Mouse (Mus musculus) ES-E14 (cell line): Measurements from ENCODE around the gene Gpatch8. TPM values are rescaled to one million over a fixed set of nuclear protein-coding genes. Genes with fewer than 3 reads are reported as not detected.
A peak's percentile ranks its signal among the peaks of the same experiment; 100 is the strongest.

Experiments used
- DNase-seq: peaks from one replicate; pipeline ENCODE4 v3.0.0-alpha.2; 2013; ENCODE audit warnings: low read depth, low spot score
- H3K27ac ChIP-seq: 2 replicates; pipeline ENCODE4 v1.5.1; 2012; ENCODE audit warnings: low read depth, mild to moderate bottlenecking, low read length, moderate library complexity, mixed read lengths; ENCODE audit not compliant: poor library complexity, insufficient read depth, severe bottlenecking
- H3K36me3 ChIP-seq: 2 replicates; pipeline ENCODE4 v1.6.1; 2012; ENCODE audit warnings: mild to moderate bottlenecking, low read length, moderate library complexity, mixed read lengths; ENCODE audit not compliant: control insufficient read depth, poor library complexity, insufficient read depth, severe bottlenecking
- H3K4me1 ChIP-seq, 2 experiments: fragments of 150-350 bp in 1 of 2; sonication (generic) in 1 of 2; 2 replicates each; pipeline ENCODE4 v1.6.1; 2012; ENCODE audit warnings: low read length in 2 of 2, mild to moderate bottlenecking in 1 of 2, mixed read lengths in 1 of 2; ENCODE audit not compliant: control insufficient read depth in 2 of 2, insufficient read depth in 2 of 2, poor library complexity in 1 of 2
- H3K4me3 ChIP-seq, 2 experiments: fragments of 150-350 bp in 1 of 2; sonication (generic) in 1 of 2; 2 replicates each; pipeline ENCODE4 v1.5.1; 2012; ENCODE audit warnings: low read length in 2 of 2, low read depth in 1 of 2, mild to moderate bottlenecking in 1 of 2, mixed read lengths in 1 of 2; ENCODE audit not compliant: insufficient read depth in 1 of 2, poor library complexity in 1 of 2, severe bottlenecking in 1 of 2
- H3K9ac ChIP-seq: 2 replicates; pipeline ENCODE4 v1.6.1; 2012; ENCODE audit warnings: low read depth, mild to moderate bottlenecking, low read length, mixed read lengths; ENCODE audit not compliant: poor library complexity, insufficient read depth, severe bottlenecking
- H3K9me3 ChIP-seq: fragments of 150-350 bp; sonication (generic); 2 replicates; pipeline ENCODE4 v1.6.1; 2012; ENCODE audit warnings: low read depth, mild to moderate bottlenecking, low read length; ENCODE audit not compliant: control insufficient read depth, insufficient read depth
- CHD2 ChIP-seq: IDR thresholded peaks from 2 replicates; pipeline ENCODE4 v1.6.1; 2014; ENCODE audit warnings: mild to moderate bottlenecking, low read depth, low read length, inconsistent platforms
- HCFC1 ChIP-seq: IDR thresholded peaks from 2 replicates; pipeline ENCODE4 v1.6.1; 2012; ENCODE audit warnings: low read length, inconsistent platforms, borderline replicate concordance; ENCODE audit not compliant: insufficient read depth
- MAFK ChIP-seq: IDR thresholded peaks from 2 replicates; pipeline ENCODE4 v1.6.1; 2014; ENCODE audit warnings: mild to moderate bottlenecking, low read depth, low read length, inconsistent platforms; ENCODE audit not compliant: insufficient read depth
- ZC3H11A ChIP-seq: IDR thresholded peaks from 2 replicates; pipeline ENCODE4 v1.6.1; 2012; ENCODE audit warnings: low read depth, mild to moderate bottlenecking, inconsistent platforms, low read length, borderline replicate concordance
- ZNF384 ChIP-seq: IDR thresholded peaks from 2 replicates; pipeline ENCODE4 v1.6.1; 2012; ENCODE audit warnings: low read depth, low read length, inconsistent platforms
- in situ Hi-C, 2 experiments: fragments of 600-800 bp; cut with MboI; formaldehyde crosslinking; loops; one replicate each; pipeline ENCODE4 v1.15.1; 2025; ENCODE audit warnings: low sequenced_read_pairs in 2 of 2, inconsistent platforms in 1 of 2; ENCODE audit not compliant: unreplicated experiment in 2 of 2
- total RNA-seq: library from RNA; depleted of rRNA; stranded (reverse); fragments of 300-350 nt; gene quantifications from 2 replicates; pipeline ENCODE4 v1.2.3, GENCODE M21; 2012

Gene Gpatch8
- total RNA-seq, 1 experiment = 22.9 TPM

GRCm38 (mm10) chr11:102434406-102434805 is 121.8 kb downstream of the Gpatch8 start:
- in situ Hi-C loops = loop anchor here in 1 of 2 experiments (10.0 kb wide), 1 partner anchor 110 kb away; no protein-coding TSS in a partner anchor
- H3K4me3 ChIP-seq = no peak overlapping the region
- no peaks in the 10 kb centered on the region for H3K9me3 ChIP-seq
- no peak overlapping the region for H3K9ac ChIP-seq
- TF ChIP-seq ZC3H11A (0 out of 2 replicates have a peak, but pooled peaks have one; percentile 39), MAFK (no peak)
- H3K27ac ChIP-seq = no peak overlapping the region
- DNase-seq = peak; percentile 88
- H3K4me1 ChIP-seq = peaks cover 0 to 10% of the 10 kb centered on the region in 2 experiments; a peak in 3 of 4 replicates
- H3K36me3 ChIP-seq = peaks cover 33% of the 10 kb centered on the region

GRCm38 (mm10) chr11:102433866-102434265 is 122.3 kb downstream of the Gpatch8 start:
- H3K36me3 ChIP-seq = peaks cover 33% of the 10 kb centered on the region

GRCm38 (mm10) chr11:102432896-102433295 is 123.3 kb downstream of the Gpatch8 start:
- in situ Hi-C loops = loop anchor here in 1 of 2 experiments (10.0 kb wide), 1 partner anchor 108 kb away; no protein-coding TSS in a partner anchor
- Histone ChIP-seq H3K9me3 (no peaks in the 10 kb centered on the region), H3K27ac (no peak overlapping the region), H3K4me3 (no peak overlapping the region), H3K36me3 (peaks cover 33% of the 10 kb centered on the region), H3K4me1 (peaks cover 0 to 11% of the 10 kb centered on the region in 2 experiments; a peak in 3 of 4 replicates), H3K9ac (no peak overlapping the region)
- no peak for TF ChIP-seq MAFK
- TF ChIP-seq ZC3H11A = no peak
- no peak for TF ChIP-seq ZNF384
- TF ChIP-seq HCFC1 = no peak
- TF ChIP-seq CHD2 = no peak
- no peak for DNase-seq

More at GRCm38 (mm10) chr11:102433866-102434265, 122.3 kb downstream of the Gpatch8 start:
- Histone ChIP-seq H3K4me3 (no peak overlapping the region), H3K9ac (no peak overlapping the region), H3K9me3 (no peaks in the 10 kb centered on the region), H3K4me1 (peaks cover 0 to 11% of the 10 kb centered on the region in 2 experiments; a peak in 3 of 4 replicates), H3K27ac (no peak overlapping the region)
- TF ChIP-seq ZNF384 (no peak), MAFK (no peak)
- no peak for DNase-seq
- in situ Hi-C loops = loop anchor here in 1 of 2 experiments (10.0 kb wide), 1 partner anchor 109 kb away; no protein-coding TSS in a partner anchor

GRCm38 (mm10) chr11:102432115-102432843 is 123.9 kb downstream of the Gpatch8 start:
- Histone ChIP-seq H3K27ac (no peak overlapping the region), H3K9me3 (no peaks in the 10 kb centered on the region), H3K36me3 (peaks cover 33% of the 10 kb centered on the region), H3K4me3 (no peak overlapping the region), H3K4me1 (peaks cover 0 to 11% of the 10 kb centered on the region in 2 experiments; a peak in 3 of 4 replicates), H3K9ac (no peak overlapping the region)
- in situ Hi-C loops = loop anchor here in 1 of 2 experiments (10.0 kb wide), 1 partner anchor 107 kb away; no protein-coding TSS in a partner anchor
- no peak for TF ChIP-seq CHD2
- TF ChIP-seq ZC3H11A = no peak
- TF ChIP-seq ZNF384 = no peak
- no peak for TF ChIP-seq MAFK
- no peak for TF ChIP-seq HCFC1
- DNase-seq = no peak
